Mouse (Mus musculus) C2C12 (cell line): ENCODE data around the gene Lmtk2.

Experiments used
- CEBPB ChIP-seq: IDR thresholded peaks from one replicate; pipeline ENCODE4 v1.6.1; 2011; ENCODE audit warnings: low read depth, mild to moderate bottlenecking, control low read depth, moderate library complexity
- CTCF ChIP-seq: IDR thresholded peaks from one replicate; pipeline ENCODE4 v1.5.1; 2011; ENCODE audit not compliant: control insufficient read depth, insufficient read depth, insufficient read length
- FOSL1 ChIP-seq: IDR thresholded peaks from one replicate; pipeline ENCODE4 v1.8.0; 2011; ENCODE audit warnings: mild to moderate bottlenecking, low read length; ENCODE audit not compliant: poor library complexity, insufficient read depth, severe bottlenecking
- MAX ChIP-seq: IDR thresholded peaks from one replicate; pipeline ENCODE4 v1.6.1; 2011; ENCODE audit warnings: mild to moderate bottlenecking, control low read depth
- MYOG ChIP-seq: IDR thresholded peaks from one replicate; pipeline ENCODE4 v1.6.1; 2011; ENCODE audit not compliant: control insufficient read depth, insufficient read length; ENCODE audit errors: extremely low read depth

GRCm38 (mm10) chr5:144223503-144223862, 123.2 kb downstream of the Lmtk2 start, which contains the start of gene Tecpr1:
- no peak for TF ChIP-seq CTCF
- no peak for TF ChIP-seq MYOG
- TF ChIP-seq MAX: no peak
- TF ChIP-seq FOSL1: no peak
- peak; percentile 38 for TF ChIP-seq CEBPB
